Mouse (Mus musculus) neutrophil, adult 5-6 weeks (primary cell): ENCODE measurements at regions not wholly inside any gene's neighbourhood (a gene's known extent, or its start where the extent isn't known, plus 50 kb on each side); places are given as distances from the start of the nearest gene placed in this dataset.

Source experiments
- ATAC-seq: fragments of 151-379, 151-347 bp; 2 replicates; pipeline ENCODE4 v1.8.0; 2017; ENCODE audit warnings: mild to moderate bottlenecking, moderate TSS enrichment; ENCODE audit not compliant: insufficient number of reproducible peaks, poor library complexity, low FRiP score, severe bottlenecking; ENCODE audit errors: extremely low read depth

DNA sequence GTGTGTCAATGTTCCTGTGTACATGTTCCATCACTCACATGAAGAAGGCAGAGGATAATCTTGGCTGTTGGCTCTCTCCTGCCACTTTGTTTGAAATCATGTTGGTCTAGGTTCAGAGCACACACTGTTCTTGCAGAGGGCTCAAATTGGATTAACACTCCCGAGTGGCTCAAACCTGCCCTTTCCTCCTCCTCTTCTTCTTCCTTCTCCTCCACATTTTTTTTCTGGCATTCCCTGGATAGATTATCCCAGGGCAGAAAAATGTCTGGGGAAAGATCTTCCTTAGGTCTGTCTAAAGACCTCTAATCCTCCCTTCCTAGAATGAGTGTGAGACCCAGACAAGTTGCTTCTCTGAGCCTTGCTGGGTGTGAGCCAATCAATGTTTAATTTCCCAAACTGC is 594.4 kb upstream of the 3110018I06Rik start:
- ATAC-seq = no peak

DNA sequence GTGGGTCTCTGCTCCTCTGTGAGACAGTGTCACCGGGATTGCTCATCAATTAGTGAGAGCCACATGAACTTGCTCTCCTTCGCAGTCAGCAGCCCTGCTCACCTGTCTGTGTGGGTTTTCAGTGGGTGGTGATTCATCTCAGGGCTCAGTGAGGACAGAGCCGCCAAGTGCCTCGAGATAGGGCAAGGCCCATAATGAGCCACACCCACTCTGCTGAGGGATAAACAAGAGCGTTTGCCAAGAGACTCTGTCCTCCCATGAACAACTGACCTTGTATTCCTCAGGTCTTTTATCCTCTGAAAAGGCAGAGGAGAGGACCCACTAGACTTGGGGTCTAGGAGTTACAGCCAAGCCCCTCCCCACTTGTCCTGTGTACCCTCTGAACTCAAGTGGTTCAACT is 584.2 kb upstream of the 3110018I06Rik start:
- ATAC-seq = no peak

DNA sequence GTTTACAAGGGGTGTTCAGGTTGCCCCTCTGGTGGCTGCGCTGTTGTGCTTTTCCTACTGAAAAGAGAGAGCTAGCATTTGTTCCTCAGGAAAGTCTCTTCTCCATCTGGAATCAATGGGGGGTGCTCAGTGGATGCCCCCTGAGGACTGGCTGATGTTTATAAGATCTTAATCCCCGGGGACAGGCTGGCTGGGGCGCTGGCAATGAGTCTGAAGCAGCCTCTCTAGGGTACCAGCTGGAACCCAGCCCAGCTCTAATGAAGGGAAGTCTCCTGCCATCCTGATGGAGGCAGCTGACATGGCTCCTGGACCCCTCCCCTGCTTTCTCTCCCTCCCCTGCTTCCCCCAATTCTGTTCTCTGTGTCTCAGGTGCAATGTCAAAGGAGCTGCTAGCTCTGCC is 575.6 kb upstream of the 3110018I06Rik start:
- ATAC-seq = no peak

DNA sequence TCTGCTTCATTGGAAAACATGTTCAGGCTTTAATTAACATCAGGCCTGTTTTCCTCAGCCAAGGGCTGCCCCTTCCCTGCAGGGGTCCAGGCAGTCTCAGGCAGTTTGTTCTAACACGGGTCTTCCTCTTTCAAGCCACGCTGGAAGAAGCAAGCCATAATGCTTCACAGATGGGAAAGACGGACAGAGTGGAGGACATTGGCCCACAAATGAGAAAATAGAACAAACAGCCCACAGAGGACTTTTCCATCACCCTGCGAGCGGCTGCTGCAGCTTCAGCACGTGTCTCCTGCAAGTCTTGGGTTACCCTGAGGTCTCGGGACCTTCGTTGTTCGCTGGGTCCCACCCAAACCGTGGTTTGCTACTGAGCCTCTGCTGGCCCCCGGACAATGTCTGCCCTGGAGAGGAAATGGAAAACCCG is 565.9 kb upstream of the 3110018I06Rik start:
- no peak for ATAC-seq

DNA sequence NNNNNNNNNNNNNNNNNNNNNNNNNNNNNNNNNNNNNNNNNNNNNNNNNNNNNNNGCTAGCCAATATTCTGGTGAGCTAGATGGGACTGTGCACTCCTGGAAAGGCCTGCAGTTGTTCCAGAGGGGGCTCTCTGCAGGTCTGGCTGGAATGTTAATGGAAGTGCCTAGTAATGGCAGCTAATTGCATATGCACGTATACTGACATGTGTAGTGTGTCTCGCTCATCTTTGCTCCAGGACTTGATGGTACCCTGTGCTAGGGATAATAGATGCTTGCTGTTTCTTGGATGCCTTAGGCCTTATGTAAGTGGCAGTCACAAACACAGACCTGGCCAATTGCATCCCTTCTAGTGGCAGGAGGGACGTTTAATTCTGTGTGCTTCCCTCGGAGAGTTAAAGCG is 560.0 kb upstream of the 3110018I06Rik start:
- ATAC-seq = no peak

DNA sequence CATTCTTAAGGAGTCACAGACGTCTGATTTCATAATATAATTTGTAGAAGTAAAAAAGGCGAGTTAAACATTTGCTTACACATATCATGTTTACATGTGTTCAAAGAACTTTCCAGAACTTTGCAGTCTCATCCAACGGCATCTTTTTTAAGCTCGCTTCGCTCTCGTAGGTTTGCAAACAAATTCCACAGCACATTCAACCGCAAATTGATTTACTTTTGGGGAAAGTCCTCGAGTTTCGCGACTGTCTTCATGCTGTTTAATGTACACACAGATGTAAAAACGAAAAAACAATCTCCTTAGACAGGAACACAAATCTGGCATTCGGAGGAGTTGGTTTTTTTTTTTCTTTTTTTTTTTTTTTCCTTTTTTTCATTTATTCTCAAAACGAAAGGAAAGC is 559.3 kb upstream of the 3110018I06Rik start:
- no peak for ATAC-seq

DNA sequence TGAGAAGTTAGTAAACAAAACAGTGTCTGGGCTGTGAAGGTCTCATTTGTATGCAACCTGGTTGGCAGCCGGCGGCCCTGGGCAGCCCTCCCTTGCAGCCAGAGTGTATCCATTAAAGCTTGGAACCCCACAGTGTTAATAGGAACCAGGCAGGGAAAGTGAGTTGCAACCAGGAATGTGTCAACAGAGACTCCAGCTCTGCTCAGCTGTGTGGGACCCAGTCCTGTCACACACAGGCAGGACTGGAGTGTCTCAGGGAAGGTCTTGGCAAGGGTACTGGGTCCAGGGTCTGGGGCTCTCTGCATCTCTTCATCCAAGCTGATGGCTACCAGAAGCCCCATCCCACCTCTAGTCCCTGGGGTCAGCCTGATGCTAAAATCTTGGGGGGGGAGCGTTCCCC is 556.8 kb upstream of the 3110018I06Rik start:
- no peak for ATAC-seq

DNA sequence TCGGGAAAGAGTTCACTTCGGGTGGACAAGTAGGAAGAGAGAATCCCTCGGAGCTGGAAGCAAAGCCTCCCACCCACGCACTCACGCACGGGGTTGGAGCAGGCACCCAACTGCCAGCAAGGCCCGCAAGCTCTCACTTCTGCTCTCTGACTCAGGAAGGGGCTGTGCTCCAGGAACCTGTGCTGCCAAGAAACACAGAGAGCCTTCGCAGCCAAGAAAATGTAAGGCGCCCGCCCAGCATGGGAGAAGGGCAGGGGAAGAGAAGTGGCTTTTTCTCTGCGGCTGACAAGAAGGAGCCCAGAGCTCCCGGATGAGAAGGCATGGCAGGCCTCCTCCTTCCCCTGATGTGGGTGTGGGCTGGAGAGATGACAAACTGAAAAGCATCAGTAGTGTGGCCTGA is 549.1 kb upstream of the 3110018I06Rik start:
- ATAC-seq = no peak

DNA sequence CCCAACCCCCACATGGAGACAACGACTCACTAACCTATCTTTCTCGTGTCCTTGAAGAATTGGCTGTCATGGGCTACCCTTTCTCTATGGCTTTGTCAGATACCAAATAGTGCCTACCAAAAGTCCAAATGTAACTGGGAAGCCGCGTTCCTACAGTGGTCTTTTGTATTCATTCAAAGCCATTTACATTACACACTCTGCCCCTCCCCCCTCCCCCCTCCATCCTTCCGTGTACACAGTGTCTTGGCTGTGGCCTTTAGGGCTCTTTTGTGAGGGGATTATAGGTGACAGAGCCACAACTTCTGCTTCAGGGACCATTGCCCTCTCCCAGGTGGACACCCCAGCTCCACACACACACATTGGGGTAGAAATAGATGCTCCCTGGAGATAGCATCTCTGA is 544.6 kb upstream of the 3110018I06Rik start:
- no peak for ATAC-seq

DNA sequence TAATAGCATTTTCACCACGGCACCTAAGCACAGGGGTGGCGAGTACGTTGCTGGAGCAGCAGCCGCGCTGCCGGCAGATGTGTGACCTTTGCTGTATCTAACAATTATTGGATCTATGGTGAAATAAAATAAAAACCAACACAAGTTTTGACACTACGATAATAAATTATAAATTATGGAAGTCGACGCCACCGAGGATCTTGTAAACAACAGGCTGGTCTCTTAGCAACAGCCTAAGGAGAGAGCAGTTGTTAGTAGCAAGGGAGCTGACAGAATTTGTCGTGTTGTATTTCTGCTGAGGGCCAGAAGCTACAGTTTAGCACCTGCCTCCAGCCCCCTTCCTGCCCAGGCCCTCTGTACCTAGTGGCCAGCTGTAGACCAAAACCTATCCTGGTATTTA is 535.8 kb upstream of the 3110018I06Rik start:
- ATAC-seq = no peak

DNA sequence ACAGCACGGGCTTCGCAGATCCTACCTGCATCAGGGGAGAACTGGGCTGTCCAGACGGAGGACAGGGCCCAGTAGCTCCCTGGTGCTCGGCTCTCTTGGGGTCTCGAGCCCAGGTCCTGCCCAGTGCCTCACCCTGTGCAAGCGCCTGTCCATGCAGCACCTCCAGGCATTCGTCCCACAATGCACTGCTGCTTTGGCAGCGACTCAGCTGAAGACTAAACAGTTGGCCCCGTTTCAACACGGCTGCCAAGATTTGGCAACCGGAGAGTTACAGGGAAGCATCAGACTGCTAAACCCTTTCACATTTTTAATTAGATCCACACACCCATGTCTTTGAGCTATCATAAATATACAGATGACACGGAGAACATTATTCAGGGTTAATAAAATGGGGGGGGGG is 532.7 kb upstream of the 3110018I06Rik start:
- ATAC-seq = no peak

DNA sequence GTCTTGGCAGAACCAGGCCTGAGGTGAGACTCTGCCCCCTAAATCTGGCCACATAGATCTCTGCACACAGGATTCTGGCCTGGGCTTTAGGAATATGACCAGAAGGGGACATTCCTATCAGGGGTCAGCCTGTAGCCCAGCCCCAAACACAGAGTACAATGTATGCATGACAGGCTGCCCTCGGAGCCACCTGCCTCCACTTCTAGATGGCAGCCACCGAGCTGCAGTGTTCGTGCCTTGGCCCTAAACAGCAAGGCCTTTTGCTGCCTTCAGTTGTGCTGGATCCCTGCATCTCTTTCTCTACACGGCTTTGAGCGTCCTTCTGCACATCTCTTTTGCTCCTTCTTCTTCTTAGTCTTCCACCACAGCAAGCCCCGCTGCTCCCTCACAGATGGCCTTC is 532.2 kb upstream of the 3110018I06Rik start:
- no peak for ATAC-seq

DNA sequence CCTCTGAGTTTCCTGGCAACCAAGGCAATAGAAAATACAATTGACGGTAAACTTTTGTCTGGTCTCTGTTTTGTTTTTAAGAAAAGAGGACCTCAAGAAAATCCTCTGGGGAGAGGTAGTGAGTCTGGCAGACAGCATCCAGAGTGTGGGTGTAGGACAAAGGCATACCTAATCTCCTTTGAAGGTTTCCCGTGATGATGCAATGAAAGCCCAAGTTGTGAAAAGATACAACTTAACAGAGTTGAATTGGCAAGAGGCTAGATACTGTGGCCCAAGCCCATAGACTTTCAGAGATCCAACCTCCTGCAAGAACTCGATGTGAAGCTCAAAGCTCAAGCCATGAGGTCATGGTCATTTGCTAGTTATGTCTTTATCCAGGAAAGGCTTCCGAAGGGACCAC is 526.4 kb upstream of the 3110018I06Rik start:
- no peak for ATAC-seq

DNA sequence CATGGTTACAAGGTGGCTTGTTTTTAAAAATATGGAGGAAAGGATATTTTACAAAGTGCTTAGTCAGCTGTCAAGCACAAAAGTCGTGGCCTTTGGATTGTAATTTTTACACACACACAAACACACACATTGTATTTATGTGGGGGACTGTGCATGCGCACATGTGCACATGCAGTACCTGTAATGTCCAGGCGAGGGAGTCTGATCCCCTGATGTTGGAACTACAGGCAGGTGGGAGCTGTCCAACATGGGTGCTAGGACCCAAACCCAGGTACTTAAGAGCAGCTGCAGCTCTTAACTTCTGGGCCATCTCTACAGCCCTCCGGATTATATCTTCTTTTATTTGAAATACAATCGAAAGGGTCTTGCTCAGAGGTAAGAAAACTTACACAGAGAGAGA is 524.7 kb upstream of the 3110018I06Rik start:
- ATAC-seq = no peak

DNA sequence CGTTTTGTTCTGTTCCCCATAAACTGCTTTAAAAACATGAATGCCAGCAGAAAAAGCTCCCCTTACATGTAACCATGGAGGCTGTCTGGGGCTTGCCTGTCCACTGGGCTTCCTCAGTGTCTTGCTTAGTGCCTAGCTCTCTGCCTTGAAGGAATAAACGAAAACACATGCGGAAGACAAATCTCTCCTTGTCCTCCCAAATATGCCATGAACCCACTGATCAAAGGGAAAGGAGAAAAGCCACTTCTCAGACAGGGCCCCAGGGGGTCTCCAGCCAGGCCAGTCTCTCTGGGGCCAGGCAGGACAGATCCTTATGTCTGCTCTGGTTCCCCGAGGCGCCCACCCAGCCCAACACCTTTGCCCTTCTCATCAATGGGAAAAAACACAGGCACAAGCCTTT is 518.6 kb upstream of the 3110018I06Rik start:
- no peak for ATAC-seq

DNA sequence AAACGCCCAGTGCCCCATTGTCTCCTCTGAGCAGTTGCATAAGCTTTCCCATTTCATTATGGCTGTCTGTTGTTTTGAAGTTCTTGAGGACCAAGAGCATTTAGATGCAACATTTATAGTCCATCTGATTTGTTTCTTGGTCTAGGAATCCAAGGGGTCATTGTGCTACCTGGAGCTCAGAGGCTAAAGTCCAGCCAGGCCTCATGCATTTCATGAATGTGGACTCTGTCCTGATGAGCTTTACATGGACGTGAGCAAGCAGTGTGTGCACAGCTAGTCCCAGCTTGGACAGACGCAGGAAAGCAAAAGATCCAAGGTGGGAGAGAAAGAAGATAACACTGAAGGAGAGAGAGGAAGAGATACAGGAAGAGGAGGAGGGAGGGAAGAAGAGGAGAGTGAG is 496.0 kb upstream of the 3110018I06Rik start:
- no peak for ATAC-seq

DNA sequence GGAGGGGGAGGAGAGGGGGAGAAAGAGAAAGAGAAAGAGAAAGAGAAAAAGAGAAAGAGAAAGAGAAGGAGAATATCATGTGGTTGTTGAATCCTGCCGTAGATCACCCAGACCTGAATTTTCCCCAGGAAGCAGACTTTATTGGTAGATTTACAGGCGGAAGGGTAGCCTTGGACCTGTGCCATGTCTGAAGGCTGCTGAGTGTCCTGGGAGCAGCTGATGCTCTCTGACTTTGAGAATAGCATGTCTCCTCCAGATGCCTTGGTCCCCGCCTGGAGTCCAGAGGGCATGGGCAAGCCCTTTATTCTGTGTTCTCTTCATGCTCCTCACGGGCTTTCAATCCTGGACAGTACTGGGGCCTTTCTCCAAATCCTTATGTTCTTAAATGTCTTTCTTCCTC is 495.4 kb upstream of the 3110018I06Rik start:
- ATAC-seq = no peak

DNA sequence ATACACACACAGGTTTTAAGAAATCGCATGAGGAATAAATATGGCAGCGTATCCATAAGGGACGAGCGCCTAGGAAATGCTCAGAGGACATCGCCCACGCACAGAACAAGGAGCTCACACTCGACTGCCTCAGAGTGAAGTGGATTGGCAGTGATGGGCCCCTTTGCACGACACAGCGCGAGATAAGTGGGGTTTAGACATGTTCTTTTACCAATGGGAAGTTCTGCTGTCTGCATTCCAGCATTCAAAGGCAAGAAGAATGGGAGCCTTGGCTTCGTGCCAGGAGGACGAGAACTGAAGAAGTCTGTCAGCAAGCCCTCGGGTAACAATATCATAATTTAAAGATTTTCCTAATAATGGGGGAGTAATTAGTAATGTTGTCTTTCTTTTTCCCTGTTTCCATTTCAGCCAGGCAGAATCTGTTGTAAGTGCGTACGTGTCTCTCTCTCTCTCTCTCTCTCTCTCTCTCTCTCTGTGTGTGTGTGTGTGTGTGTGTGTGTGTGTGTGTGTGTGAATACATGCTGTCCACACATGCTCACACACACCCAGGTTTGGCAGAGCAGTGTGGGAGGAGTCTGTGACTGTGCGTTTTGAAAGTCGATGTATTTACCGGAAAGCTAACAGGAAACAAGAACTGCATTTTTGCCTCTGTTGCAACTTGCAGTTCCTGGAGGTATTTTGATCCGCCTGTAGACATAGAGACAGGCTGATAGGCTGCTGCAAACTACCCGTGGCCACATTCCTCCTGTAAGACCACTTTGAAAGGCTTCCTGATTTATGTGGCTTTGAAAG is 477.2 kb upstream of the 3110018I06Rik start:
- ATAC-seq = no peak

DNA sequence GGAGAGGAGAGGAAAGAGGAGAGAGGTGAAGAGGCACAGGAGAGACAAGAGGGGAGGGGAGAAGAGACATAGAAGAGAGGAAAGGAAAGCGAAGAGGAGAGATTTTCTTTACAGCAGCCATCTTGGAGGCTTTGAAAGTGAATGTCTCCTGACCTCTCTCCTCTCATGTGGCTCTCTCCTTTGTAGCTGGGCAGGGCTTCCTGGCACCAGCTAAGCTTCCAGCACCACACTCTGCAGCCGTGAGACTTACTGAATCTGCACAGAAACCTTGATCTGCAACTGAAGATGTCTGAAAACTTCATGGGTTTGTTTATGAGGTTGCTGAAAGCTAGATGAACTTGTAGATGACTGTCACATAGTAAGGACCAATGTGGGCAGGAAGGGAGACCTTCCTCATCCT is 471.6 kb upstream of the 3110018I06Rik start:
- ATAC-seq = no peak

DNA sequence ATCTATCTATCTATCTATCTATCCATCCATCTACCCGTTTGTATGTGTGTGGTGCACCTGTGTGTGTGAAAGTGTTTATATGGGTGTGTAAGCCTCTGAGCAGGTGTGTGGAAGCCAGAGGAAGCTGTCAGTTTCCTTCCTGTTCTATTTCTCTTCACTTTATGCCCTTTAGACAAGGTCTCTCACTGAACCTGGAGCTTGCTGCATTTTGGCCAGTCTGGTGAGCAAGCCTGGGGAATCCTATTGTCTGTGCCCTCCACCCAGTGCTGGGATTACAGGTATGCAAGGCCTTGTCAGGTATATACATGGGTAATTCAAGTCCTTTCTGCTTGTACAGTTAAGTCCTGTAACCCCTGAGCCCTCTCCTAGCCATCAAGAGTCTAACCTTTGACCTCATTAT is 466.6 kb upstream of the 3110018I06Rik start:
- ATAC-seq = no peak

DNA sequence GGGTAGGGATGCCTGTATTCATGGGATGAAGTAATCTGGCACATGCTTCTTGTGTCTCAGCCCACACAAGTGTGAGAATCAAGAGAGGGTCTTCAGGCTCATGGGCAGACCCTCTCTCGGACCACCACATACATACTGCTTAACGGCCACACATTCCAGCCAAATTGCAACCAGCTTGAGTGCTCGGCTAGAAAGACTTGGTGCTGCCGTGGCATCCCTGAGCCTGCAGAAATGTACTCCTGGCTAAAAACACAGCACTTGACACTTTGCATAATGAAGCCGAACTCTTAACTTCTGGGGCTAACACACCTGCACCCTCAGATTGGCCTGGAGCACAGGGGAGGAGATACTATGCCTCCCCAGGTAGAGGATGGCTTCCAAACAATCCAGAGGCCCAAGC is 461.6 kb upstream of the 3110018I06Rik start:
- ATAC-seq = no peak
